Mouse (Mus musculus): Measurements from ENCODE around the gene Memo1. TPM values are rescaled to one million over a fixed set of nuclear protein-coding genes. Genes with fewer than 3 reads are reported as not detected.

The Memo1 gene
- total and polyA plus RNA-seq, 3 experiments, result 47.7 to 133 (median 76.4) TPM

DNA sequence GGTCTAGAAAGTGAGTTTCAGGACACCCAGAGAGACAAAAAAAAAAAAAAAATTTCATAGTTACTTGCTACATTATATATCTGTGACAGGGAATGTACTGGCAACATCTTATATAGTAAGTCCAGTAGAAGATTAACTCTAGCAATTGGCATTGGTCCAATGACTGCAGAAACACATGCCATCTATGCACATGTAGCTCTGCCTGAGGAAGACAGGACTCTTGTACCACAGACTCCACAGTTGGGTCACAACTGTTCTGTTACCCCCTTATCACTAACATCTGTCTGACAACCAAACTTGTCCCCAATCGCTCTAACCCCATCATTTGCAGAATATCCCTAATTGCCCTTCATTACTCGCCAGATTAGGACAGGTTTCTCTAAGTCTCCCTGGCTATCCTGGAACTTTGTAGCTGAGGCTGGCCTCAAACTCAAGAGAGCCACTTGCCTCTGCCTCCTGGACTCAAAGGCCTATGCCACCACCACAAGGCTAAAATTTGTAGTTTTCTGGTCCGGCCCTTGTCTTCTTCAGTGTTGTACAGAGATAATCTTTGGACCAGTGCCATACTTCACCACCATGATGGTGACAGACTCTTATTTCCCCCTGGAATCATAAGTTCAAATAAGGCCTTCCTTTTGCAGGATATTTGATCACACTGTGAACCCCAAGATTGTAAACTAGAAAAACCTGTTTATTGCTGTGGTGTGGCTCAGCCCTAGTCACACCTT, 23.6 kb downstream of the Memo1 start:
- peaks cover 0 to 38% of the 10 kb centered on the region in 2 experiments for H3K36me3 ChIP-seq (replicated peaks in 1 of 2; ENCODE audit: control insufficient read depth in 1 of 2, insufficient read depth in 1 of 2, low read length in 1 of 2)
- no peak for DNase-seq (ENCODE audit: extremely low read depth)
- dilution Hi-C loops (cut with MboI; ENCODE audit: extremely low pct_ligation_motif_present, extremely low pct_unique_long_range_greater_than_20kb, low sequenced_read_pairs) (no loop called here), in situ Hi-C loops (cut with MboI; ENCODE audit: low pct_ligation_motif_present, low pct_unique_long_range_greater_than_20kb, low sequenced_read_pairs) (no loop called here)
- H3K9ac ChIP-seq (ENCODE audit: insufficient read depth, low read depth), result no peak overlapping the region
- peaks cover 5% of the 10 kb centered on the region for H3K9me3 ChIP-seq (replicated peaks; ENCODE audit: low read length)
- no peak overlapping the region for H3K4me2 ChIP-seq (ENCODE audit: insufficient read depth, low read depth, poor library complexity, severe bottlenecking)
- no peak overlapping the region for H3K27ac ChIP-seq (ENCODE audit: insufficient read depth, low read depth)
- H3K27me3 ChIP-seq (replicated peaks), result no peaks in the 10 kb centered on the region
- TF ChIP-seq ZC3H11A (IDR thresholded peaks at IDR 0.05; ENCODE audit: low read depth, low read length) (no peak), ZNF384 (IDR thresholded peaks at IDR 0.05; ENCODE audit: low read depth, low read length) (no peak), NRF1 (IDR thresholded peaks at IDR 0.05; ENCODE audit: low read depth, low read length) (no peak)
- no peak overlapping the region for H3K4me3 ChIP-seq (replicated peaks in 1 of 3; ENCODE audit: low read depth in 2 of 3, low read length in 2 of 3, poor library complexity in 1 of 3)
- H3K4me1 ChIP-seq (ENCODE audit: control insufficient read depth in 1 of 2, insufficient read depth in 2 of 2), result peaks cover 0 to 6% of the 10 kb centered on the region in 2 experiments; a peak in 1 of 4 replicates
- H3K79me2 ChIP-seq (replicated peaks; ENCODE audit: control insufficient read depth, extremely low read depth, insufficient read depth, poor library complexity, severe bottlenecking), result peaks cover 55% of the 10 kb centered on the region

- Histone ChIP-seq H3K9ac (ENCODE audit: insufficient read depth, low read depth) (no peak overlapping the region), H3K4me1 (ENCODE audit: control insufficient read depth in 1 of 2, insufficient read depth in 2 of 2) (peaks cover 0 to 12% of the 10 kb centered on the region in 2 experiments; a peak in 2 of 4 replicates), H3K9me3 (replicated peaks; ENCODE audit: low read length) (peaks cover 5% of the 10 kb centered on the region), H3K36me3 (replicated peaks in 1 of 2; ENCODE audit: control insufficient read depth in 1 of 2, insufficient read depth in 1 of 2, low read length in 1 of 2) (peaks cover 0 to 36% of the 10 kb centered on the region in 2 experiments), H3K27me3 (replicated peaks) (no peaks in the 10 kb centered on the region), H3K4me3 (replicated peaks in 1 of 3; ENCODE audit: low read depth in 2 of 3, low read length in 2 of 3, poor library complexity in 1 of 3) (no peak overlapping the region), H3K4me2 (ENCODE audit: insufficient read depth, low read depth, poor library complexity, severe bottlenecking) (no peak overlapping the region), H3K79me2 (replicated peaks; ENCODE audit: control insufficient read depth, extremely low read depth, insufficient read depth, poor library complexity, severe bottlenecking) (peaks cover 51% of the 10 kb centered on the region), H3K27ac (ENCODE audit: insufficient read depth, low read depth) (no peak overlapping the region)
- TF ChIP-seq JUN (IDR thresholded peaks at IDR 0.05; ENCODE audit: insufficient read depth, low read depth, low read length) (no peak), GABPA (IDR thresholded peaks at IDR 0.05; ENCODE audit: insufficient replicate concordance, low read depth, low read length) (no peak), ETS1 (conservative IDR thresholded peaks at IDR 0.05; ENCODE audit: low read depth, low read length) (no peak), TBP (conservative IDR thresholded peaks at IDR 0.05; ENCODE audit: low read depth, low read length) (no peak), HCFC1 (IDR thresholded peaks at IDR 0.05; ENCODE audit: low read depth, low read length) (no peak), ZC3H11A (IDR thresholded peaks at IDR 0.05; ENCODE audit: low read depth, low read length) (no peak), MAFK (IDR thresholded peaks at IDR 0.05; ENCODE audit: insufficient replicate concordance, low read length) (no peak), BHLHE40 (IDR thresholded peaks at IDR 0.05; ENCODE audit: low read depth, low read length) (no peak), CHD1 (IDR thresholded peaks at IDR 0.05; ENCODE audit: low read depth, low read length) (no peak), CHD2 (IDR thresholded peaks at IDR 0.05; ENCODE audit: low read length) (no peak), MAZ (IDR thresholded peaks at IDR 0.05; ENCODE audit: low read depth, low read length) (no peak), ZKSCAN1 (IDR thresholded peaks at IDR 0.05; ENCODE audit: borderline replicate concordance, low read depth, low read length) (no peak), ZNF384 (IDR thresholded peaks at IDR 0.05; ENCODE audit: low read depth, low read length) (no peak), CTCF (conservative IDR thresholded peaks at IDR 0.05 in 1 of 2, IDR thresholded peaks at IDR 0.05 in 1 of 2; ENCODE audit: low read depth in 2 of 2, low read length in 2 of 2) (no peak), USF1 (IDR thresholded peaks at IDR 0.05; ENCODE audit: low read depth, low read length) (no peak)
- in situ Hi-C loops (cut with MboI; ENCODE audit: low pct_ligation_motif_present, low pct_unique_long_range_greater_than_20kb, low sequenced_read_pairs), result no loop called here
- no peak for DNase-seq (ENCODE audit: extremely low read depth)
- dilution Hi-C loops (cut with MboI; ENCODE audit: extremely low pct_ligation_motif_present, extremely low pct_unique_long_range_greater_than_20kb, low sequenced_read_pairs), result no loop called here
Observed at GRCm38 (mm10) chr17:74270205-74270604, 25.1 kb downstream of the Memo1 start.

Data from CH12.LX (cell line).